Mouse (Mus musculus): ENCODE measurements at regions not wholly inside any gene's neighbourhood (a gene's known extent, or its start where the extent isn't known, plus 50 kb on each side); places are given as distances from the start of the nearest gene placed in this dataset.

DNA sequence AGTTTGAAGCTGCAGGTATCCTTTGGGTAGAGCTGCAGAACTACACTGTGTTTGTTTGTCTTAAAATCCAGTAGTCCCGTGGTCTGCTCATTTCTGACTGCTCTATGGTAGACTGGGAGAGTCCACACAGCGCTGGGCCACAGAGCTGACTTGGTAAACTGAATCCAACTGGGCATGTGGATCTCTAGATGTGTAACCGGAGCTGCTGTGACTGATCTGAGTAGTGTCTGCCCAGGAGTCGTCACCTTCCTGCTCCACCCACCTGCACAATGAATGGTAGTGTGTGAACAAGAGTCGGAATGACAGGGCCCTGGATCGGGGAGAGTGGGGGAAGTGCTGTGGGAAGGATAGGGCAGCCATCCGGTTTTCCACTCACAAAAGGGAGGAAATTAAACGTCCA, 87.5 kb upstream of the Fam3c start:
- no peak for DNase-seq (ENCODE audit: low spot score in 2 of 2)

DNA sequence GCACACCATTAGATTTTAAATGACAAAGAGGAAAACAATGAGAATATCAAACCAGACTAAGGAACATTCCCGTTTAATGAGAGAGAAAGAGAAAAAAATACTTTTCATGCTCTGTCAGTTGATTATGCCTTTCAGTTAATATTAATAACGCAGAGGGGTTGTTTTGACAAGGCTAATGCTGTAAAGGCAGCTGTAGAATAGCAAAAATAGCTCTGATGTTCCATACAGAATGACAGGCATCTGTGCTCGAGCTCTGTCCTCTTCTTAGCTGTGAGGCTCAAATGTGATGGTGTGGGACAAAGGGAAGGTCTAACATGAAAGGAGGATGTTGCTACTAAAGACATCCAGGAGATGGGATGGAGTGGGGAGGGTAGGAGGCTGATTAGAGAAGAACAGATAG, 87.1 kb upstream of the Fam3c start:
- no peak for DNase-seq (ENCODE audit: low spot score in 2 of 2)

DNA sequence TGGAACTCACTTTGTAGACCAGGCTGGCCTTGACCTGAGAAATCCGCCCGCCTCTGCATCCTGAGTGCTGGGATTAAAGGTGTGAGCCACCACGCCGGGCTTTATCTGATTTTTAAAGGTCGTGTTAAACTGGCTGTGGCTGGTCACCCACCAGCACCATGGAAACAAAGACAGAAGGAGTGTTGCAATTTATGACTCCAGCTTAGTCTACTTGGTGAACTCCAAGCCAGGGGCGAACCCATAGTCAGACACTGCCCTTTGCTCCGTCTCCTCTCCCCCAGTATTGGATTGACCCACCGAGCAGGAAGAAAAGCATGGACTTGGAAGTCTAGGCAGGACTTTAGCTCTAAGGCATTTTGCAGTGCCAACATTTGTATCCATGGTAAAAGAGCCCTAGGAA, 86.5 kb upstream of the Fam3c start:
- DNase-seq (ENCODE audit: low spot score in 2 of 2), result no peak

DNA sequence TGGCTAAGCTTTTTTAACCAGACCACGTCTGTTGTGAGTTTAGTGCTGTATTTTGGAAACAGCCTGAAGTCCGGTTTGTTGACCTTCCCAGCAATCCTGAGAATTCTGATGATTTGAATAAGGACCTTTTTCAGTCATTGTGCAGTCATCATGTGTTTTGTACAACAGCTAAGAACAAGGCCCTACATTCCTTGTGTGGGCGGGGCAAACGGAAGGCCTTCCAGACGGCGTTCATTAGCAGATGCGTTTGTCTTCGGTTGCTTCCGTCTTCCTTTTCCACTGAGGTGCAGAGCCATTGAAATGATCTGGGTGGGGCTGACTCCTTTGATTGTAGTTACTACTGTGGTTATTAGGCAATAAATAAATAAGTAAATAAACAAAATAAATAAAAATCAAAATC, 83.8 kb upstream of the Fam3c start:
- no peak for DNase-seq (ENCODE audit: low spot score in 2 of 2)

GRCm38 (mm10) chr6:22429026-22429425, 73.0 kb upstream of the Fam3c start:
- DNase-seq (ENCODE audit: low spot score in 2 of 2), result no peak

GRCm38 (mm10) chr6:22424161-22424807, 68.2 kb upstream of the Fam3c start:
- DNase-seq (ENCODE audit: low spot score in 2 of 2), result no peak

DNA sequence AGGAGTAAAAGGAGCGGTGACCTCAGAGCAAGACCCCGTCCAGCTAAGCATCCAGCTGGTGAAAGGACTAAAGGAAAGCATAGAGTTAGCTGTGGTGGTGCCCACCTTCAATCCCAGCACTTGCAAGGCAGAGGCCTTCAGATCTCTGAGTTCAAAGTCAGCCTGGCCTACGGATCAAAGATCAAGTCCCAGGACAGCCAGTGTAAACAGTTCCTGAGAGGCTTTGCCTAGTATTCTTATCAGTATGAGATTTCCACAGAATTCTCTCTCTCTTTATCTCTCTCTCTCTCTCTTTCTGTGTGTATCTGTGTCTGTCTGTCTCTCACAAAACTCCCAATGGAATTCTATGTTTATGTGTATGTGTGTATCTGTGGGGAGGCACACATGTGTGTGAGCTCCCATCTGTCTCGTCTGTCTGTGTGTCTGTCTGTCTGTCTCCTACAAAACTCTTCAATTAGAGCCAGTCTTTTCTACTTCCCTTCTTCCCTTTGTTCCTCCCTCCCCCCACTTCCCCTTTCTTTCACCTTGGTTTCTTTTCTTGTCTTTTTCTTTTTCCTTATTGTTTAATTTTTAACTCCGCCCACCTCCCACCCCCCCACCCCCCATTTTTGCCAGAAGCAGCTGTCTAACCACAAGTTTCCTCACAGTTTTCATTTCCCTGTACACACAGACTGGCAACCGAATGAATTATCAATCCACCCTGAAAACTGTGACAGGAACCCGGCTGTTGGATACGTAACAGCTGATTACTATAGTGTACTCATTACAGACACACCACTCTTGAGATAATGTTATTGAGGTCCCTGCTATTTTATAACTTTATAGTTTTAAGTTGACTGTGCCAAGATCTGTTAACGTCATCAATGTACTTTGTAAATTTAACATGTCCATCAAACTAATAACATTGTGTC, 67.3 kb upstream of the Fam3c start:
- DNase-seq (ENCODE audit: low spot score in 2 of 2), result no peak

DNA sequence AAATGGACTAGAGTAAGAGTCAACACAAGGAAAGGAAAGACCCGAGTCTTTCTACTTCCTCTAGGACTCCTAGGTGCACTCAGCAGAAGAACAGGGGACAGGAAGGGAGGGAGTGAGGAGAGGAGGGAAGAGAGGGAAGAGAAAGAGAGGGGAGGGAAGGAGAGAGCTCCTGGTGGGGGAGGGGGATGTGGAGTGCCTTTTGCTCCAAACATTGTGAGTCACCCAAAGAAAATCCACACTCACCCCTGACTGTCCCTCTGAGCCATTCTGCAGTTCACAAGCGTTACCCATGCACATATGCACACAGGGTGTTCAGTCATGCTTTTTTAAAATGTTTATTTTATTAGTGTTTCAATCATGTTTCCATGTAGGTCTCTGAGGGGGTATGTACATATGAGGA, 65.5 kb upstream of the Fam3c start:
- no peak for DNase-seq (ENCODE audit: low spot score in 2 of 2)

DNA sequence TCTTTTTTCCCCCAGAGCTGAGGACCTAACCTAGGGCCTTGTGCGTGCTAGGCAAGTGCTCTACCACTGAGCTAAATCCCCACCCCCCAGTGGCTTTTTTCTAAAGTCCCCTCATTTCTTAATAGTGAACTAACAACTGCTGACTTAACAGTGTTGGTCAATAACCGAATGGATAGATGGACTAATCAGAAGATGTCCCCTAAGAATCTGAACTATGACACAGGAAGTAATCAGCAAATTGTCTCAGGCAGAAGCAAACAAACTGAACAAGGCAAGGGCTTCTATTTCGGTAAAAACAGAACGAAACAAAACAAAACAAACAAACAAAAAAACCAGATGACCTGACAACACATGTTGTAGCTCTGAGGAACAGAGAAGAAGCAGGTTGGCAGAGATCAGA, 62.2 kb upstream of the Fam3c start:
- no peak for DNase-seq (ENCODE audit: low spot score in 2 of 2)

DNA sequence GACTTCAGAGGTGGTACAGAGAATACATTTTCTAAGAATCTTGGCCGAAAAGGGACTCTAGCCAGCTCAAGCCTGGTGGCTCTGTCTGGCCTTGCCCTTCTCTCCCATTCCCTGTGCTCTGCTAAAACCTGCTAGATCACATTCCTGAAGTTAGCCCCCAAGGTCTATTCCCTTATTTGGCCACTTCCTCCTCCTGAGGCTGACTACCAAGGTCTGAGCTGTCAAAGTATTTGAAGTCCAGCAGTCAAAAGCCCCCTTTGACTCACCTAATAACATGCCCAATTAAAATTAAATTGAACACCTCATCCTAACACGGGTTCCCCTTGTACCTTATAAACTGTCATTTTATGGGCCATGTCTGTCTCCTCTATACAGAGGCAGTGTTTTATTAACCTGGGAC, 61.1 kb upstream of the Fam3c start:
- DNase-seq (ENCODE audit: low spot score in 2 of 2), result no peak

- DNase-seq (ENCODE audit: low spot score in 2 of 2), result no peak
Observed at GRCm38 (mm10) chr6:22411796-22412195, 55.8 kb upstream of the Fam3c start.

- no peak for DNase-seq (ENCODE audit: low spot score in 2 of 2)
Observed at GRCm38 (mm10) chr6:22408808-22409589, 53.0 kb upstream of the Fam3c start.

All from urinary bladder, adult 18-20 months (tissue).